Mouse (Mus musculus): ENCODE measurements around the gene Ikzf3.
A peak's percentile ranks its signal among the peaks of the same experiment; 100 is the strongest.

Ikzf3 gene

GRCm38 (mm10) chr11:98446562-98447474, 99.0 kb downstream of the Ikzf3 start:
- no peak for DNase-seq (ENCODE audit: low spot score)

GRCm38 (mm10) chr11:98446213-98446561, 99.6 kb downstream of the Ikzf3 start, which contains the start of gene Grb7:
Gene Grb7 (plus strand): TSS chr11:98446394.
- DNase-seq (ENCODE audit: low spot score) = no peak

GRCm38 (mm10) chr11:98445679-98446078, 100.2 kb downstream of the Ikzf3 start:
- DNase-seq (ENCODE audit: low spot score) = no peak

DNA sequence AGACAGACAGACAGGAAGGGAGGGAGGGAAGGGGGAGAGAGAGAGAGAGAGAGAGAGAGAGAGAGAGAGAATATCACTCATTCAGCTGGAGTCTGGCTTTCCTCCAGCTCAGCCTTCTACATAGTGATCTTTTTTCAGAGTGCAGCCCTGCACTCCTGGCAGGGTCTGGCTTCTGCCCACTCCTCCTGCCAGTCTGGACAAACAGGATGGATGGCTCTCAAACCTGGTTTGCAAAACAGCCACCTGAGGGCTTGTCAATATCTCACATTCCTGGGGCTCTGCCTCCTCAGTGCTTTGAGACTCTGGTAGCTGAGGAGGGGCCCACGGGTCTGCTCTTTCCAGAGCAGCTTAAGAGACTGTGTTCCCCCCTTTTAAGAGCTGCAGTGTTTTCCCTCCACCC, 100.6 kb downstream of the Ikzf3 start:
- no peak for DNase-seq (ENCODE audit: low spot score)

GRCm38 (mm10) chr11:98443688-98444087, 102.1 kb downstream of the Ikzf3 start:
- DNase-seq (ENCODE audit: low spot score) = no peak

DNA sequence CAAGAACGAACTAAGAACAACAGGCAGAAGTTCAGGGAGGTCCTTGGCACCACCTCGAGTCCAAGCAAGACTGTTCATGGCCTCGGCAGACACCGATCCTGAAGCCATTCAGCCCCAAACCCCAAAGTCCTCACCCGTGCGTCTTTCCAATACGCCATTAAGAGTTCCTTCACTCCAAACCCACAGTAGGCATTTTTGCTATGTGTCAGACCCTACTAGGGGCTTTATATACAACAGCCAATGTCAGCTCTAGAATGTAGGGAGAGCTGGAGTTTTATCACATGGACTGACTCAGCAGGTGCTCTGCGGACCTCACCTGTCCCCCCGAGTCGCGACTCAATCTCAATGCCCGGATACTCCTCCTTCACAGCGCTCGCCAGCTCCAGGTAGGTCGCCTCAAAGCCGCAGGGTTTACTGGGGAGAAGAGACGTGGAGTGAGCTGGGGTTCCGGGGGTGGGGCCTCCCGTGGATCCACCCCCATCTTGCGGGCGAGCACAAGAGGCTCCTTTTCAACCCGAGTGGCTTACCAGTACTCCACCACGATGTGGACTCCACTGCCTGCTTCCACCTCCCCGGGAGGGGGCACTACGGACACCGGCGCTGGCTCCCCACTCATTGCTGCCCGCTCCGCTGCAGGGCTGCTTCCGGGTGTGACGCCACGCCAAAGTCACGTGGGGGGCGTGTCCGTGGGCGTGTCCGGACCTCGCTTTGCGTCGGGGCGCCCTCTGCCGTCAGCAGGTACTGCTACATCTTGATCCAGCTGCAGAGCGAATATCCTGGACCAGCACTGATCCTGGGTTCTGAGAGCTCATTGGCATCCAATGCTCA, 107.3 kb downstream of the Ikzf3 start, which contains the start of gene Mien1:
Gene Mien1, minus strand, starts transcription at position 661 of the 828 bp plus-strand sequence.
- DNase-seq (ENCODE audit: low spot score) = peak; percentile 94

DNA sequence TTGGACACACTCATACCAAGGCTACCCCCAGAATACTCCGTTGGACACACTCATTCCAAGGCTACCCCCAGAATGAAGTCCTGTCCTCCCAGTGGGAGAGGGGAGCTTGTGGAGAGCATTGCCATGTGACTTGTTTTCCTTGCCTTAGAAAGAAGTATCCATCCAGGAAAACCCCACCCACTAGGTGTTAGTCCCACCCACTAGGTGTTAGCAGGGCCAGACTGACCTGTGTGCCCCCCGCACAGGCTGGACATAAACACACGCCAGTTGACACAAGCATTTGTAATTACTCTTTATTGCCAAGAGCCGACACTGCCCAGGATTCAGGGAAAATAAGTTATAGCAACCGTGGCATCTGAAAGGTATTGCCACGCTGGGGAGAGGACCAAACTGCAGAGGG, 108.4 kb downstream of the Ikzf3 start:
- no peak for DNase-seq (ENCODE audit: low spot score)

GRCm38 (mm10) chr11:98435723-98436122, 110.1 kb downstream of the Ikzf3 start:
- no peak for DNase-seq (ENCODE audit: low spot score)

DNA sequence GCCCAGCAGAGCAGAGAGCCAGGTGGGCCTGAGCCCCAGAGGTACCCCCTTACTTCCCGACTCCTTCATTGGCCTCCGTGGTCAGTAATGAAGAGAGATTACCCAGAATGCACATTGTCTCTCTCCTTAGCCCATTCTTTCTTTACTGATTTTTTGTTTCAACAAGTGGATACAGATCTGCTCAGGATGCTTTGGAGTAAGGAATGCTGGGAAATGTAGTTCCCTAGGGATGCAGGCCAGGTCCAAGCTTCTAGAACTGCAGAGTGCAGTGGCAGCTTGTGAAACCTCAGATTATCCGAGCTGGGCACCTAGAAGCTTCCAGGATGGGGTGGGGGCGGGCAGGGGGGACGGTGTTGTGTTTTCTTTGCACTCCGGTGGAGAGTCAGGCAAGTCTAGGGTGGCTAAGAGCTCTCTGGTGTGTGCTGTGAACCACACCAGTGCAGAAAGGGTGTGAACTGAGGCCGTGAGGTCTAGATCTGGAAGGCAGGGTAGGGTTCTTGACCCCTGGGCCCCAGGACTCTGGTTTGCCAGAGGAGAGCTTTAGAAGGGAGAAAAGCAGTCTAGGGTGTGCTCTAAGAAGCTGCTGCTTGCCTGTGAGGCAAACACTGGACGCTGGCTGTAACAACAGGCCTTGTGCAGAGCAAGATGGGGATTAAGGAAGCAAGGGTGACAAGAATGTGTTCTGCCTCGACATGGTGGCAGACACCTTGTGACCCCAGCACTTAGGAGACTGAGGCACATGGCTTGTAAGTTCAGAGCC, 113.9 kb downstream of the Ikzf3 start:
- no peak for DNase-seq (ENCODE audit: low spot score)

- no peak for DNase-seq (ENCODE audit: low spot score)
Observed at GRCm38 (mm10) chr11:98428436-98428835, 117.4 kb downstream of the Ikzf3 start.

DNA sequence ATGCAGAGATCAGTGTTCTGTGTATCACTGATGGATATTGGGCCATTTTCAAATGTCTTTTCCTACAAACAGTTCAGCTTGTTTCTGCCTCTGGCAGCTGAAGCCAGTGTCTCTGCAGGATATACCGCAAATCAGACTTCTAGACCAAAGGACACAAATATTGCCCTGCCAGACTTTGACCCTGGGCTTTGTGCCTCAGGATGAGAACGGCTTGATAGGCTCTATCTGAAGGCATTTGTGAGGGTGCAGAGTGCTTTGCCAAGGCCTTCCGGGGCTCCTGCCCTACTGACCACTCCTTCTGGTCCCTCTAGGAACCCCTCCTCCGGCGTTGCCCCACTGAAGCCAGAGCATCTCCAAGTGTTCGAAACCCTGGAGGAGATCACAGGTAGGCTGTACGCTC, 119.2 kb downstream of the Ikzf3 start:
- no peak for DNase-seq (ENCODE audit: low spot score)

DNA sequence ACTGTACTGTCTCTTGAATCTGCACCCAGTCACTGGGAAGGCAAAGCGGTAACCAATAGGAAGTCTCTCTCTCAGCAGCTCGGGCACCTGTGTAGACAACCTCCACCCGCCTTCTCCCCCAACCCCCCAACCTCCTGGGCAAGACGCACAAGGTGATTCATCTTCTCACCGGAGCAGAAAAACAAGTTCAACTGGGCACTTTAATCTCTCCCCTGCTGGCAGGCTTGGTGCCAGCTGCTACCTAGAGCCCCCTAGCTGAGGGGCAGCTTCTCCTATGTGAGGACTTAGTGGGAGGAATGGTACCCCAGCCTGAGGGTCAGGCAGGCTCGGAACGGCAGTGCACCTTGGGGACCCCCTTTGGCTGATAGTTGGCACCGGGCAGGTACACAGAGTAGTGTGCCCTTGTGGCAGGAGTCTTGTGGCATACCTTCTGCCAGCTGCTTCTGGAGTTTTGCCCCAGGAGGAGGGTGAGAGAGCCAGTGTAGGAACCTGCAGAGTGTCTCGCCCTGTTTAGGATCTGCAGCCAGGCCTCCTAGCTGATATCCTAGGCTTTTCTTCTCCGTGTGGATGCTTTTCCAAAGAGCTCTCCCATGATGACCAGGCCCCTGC, 126.8 kb downstream of the Ikzf3 start:
- no peak for DNase-seq (ENCODE audit: low spot score)

DNA sequence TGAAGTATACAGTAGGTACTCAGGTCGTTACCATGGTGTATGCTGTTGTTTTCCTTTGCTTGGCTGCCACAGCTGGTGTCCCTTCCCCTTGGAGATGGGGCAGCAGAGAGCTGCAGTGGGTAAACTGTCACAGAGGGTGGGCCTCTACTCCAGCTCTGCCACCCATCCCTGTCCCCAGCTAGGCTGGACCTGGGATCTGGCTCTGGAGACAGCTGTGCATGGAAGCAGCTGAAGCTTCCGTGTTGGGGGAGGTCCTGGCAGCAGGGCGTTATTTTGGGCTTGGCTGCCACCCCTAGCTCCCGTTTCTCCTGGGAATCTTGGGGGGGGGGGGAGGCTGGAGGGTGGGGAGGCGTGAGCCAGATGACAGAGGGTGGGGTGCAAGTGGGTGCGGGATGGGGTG, 127.6 kb downstream of the Ikzf3 start:
- no peak for DNase-seq (ENCODE audit: low spot score)

DNA sequence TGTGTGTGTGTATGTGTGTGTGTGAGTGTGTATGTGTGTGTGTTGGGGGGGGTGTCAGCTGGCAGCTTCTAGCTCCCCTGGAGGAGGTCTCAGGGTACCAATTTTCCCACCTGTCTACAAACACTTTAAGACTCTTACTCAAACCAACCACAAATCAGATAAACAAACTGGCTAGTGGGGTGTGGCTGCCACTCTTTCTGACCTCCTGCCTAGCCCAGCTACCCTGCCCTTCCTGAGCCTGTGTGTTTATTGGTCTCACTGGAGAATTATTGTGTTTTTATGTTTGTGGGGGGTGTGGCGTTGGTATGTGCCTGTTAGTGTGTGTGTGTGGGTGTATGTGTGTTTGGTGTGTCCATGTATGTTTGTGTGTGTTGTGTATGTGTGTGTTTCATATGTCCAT, 128.8 kb downstream of the Ikzf3 start:
- no peak for DNase-seq (ENCODE audit: low spot score)

Measured in layer of hippocampus, adult 11-12 months (tissue).